Mouse (Mus musculus) midbrain, embryonic 13.5 days (tissue): ENCODE measurements around the gene Hirip3. TPM values are rescaled to one million over a fixed set of nuclear protein-coding genes. Genes with fewer than 3 reads are reported as not detected.

ENCODE experiments used
- ATAC-seq: fragments of 200-750 bp; cut with Nextera tagmentation; 2 replicates; pipeline ENCODE4 v1.8.0; 2017; ENCODE audit warnings: mild to moderate bottlenecking, moderate TSS enrichment, moderate library complexity
- H3K27ac ChIP-seq: fragments of 300-500 bp; sonication (generic); 2 replicates; pipeline ENCODE4 v1.5.1; 2015; ENCODE audit warnings: inconsistent platforms, mild to moderate bottlenecking, moderate library complexity
- H3K27me3 ChIP-seq: fragments of 300-500 bp; sonication (generic); 2 replicates; pipeline ENCODE4 v1.6.1; 2015; ENCODE audit warnings: mild to moderate bottlenecking, inconsistent platforms
- H3K36me3 ChIP-seq: fragments of 300-500 bp; sonication (generic); 2 replicates; pipeline ENCODE4 v1.6.1; 2015; ENCODE audit warnings: mild to moderate bottlenecking, inconsistent platforms
- H3K4me1 ChIP-seq: fragments of 300-500 bp; sonication (generic); replicated peaks from 2 replicates; pipeline ENCODE4 v1.6.1; 2015; ENCODE audit warnings: inconsistent platforms
- H3K4me2 ChIP-seq: fragments of 300-500 bp; sonication (generic); replicated peaks from 2 replicates; pipeline ENCODE4 v1.6.1; 2015; ENCODE audit warnings: moderate library complexity, mild to moderate bottlenecking, inconsistent platforms
- H3K4me3 ChIP-seq: fragments of 300-500 bp; sonication (generic); replicated peaks from 2 replicates; pipeline ENCODE4 v1.5.1; 2015; ENCODE audit warnings: mild to moderate bottlenecking, inconsistent platforms
- H3K9ac ChIP-seq: fragments of 300-500 bp; sonication (generic); replicated peaks from 2 replicates; pipeline ENCODE4 v1.6.1; 2015; ENCODE audit warnings: mild to moderate bottlenecking, inconsistent platforms
- H3K9me3 ChIP-seq: fragments of 300-500 bp; sonication (generic); 2 replicates; pipeline ENCODE4 v1.6.1; 2016; ENCODE audit warnings: mild to moderate bottlenecking, inconsistent platforms
- WGBS: fragments of 180-500 bp; shearing (Covaris S2); methylation state at CpG from one replicate; pipeline ENCODE4 v1.1.7; 2015; 5-methylcytosine and 5-hydroxymethylcytosine counted together
- polyA plus RNA-seq: library from polyadenylated mRNA; unstranded; fragments of >200 nt; fragmentation: Nextera tagmentation; extraction: Ambion mirVana; gene quantifications from 2 replicates; pipeline ENCODE4 v1.2.1, GENCODE M21; 2015

Gene Hirip3
- polyA plus RNA-seq, 1 experiment from 2014 or later = 28.5 TPM

DNA sequence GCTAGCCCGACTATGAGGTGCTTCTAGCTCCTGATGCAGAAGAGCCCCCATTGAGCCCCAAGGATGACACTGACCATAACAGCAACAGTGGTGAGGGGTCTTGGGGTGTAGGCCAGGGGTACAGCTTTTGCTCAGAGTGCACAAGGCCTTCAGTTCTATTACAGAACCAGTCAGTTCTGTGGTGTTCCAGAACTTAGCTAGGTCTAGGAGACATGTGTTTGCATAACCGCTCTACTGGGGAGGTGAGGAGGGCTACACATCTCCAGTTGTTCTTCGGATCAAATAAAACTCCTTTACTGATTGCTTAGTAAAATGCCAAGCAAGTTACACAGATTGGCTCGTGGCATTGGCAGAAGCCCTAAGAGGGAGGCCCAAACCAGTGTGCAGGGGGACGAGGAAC, 30.2 kb upstream of the Hirip3 start, which contains the start of gene 4930451I11Rik:
Gene 4930451I11Rik, minus strand, starts transcription at position 101 of the 400 bp plus-strand sequence.
- WGBS = 60% methylated on average over 5 of the region's 5 CpGs
- ATAC-seq = 0 out of 2 replicates have a peak, but pooled peaks have one; percentile 28
- H3K4me1 ChIP-seq = peaks cover 34% of the 10 kb centered on the region
- H3K4me2 ChIP-seq = peak within 1 kb of the TSS; percentile 59
- H3K4me3 ChIP-seq = peak within 1 kb of the TSS; percentile 33
- no peaks in the 10 kb centered on the region for H3K27me3 ChIP-seq
- peak within 1 kb of the TSS; percentile 45; the same call in 1 of the 2 replicates for H3K27ac ChIP-seq
- H3K36me3 ChIP-seq = peaks cover 27% of the 10 kb centered on the region
- no peaks in the 10 kb centered on the region for H3K9me3 ChIP-seq
- peak within 1 kb of the TSS; percentile 25 for H3K9ac ChIP-seq

DNA sequence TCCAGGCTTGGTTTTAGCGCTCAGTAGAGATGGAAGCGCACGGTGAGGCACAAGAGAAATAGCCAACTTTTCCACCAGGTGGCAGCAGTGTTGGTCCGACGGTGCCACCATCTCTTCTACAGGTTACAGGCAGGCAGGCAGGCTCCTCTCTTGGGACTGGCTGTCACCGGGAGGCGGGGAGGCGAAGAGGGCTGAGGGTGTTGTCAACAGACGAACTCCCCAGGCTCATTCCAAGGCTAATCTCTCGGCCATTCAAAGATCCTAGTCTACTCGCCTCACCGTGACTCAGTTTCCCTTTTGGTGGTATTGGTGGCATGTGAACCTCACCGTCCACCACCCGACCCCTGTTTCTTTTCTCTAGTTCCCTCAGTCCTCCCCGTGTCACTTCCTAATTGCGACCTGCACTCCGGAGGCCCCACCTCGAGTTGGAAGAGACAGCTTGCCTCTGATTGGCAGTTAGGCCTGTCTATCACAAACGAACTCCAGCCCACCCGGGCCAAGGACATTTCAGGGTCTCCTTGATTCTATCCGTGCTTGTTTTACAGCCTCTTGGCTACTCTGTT, 29.7 kb upstream of the Hirip3 start:
- Histone ChIP-seq H3K27ac (peak overlapping the region; percentile 45; the same call in 1 of the 2 replicates), H3K9ac (peak overlapping the region; percentile 25), H3K36me3 (peaks cover 23% of the 10 kb centered on the region), H3K4me1 (peaks cover 28% of the 10 kb centered on the region), H3K4me3 (peak overlapping the region; percentile 33), H3K9me3 (no peaks in the 10 kb centered on the region), H3K27me3 (no peaks in the 10 kb centered on the region), H3K4me2 (peak overlapping the region; percentile 59)
- WGBS = under 1% methylated on average over 21 of the region's 21 CpGs
- peak; percentile 89 for ATAC-seq

- H3K27ac ChIP-seq = no peak overlapping the region
- no peaks in the 10 kb centered on the region for H3K27me3 ChIP-seq
- H3K4me2 ChIP-seq = no peak overlapping the region
- H3K4me3 ChIP-seq = no peak overlapping the region
- no peak for ATAC-seq
- H3K36me3 ChIP-seq = peaks cover 15% of the 10 kb centered on the region
- H3K4me1 ChIP-seq = peaks cover 21% of the 10 kb centered on the region
- WGBS = 95% methylated on average over 1 of the region's 1 CpGs
- no peak overlapping the region for H3K9ac ChIP-seq
- H3K9me3 ChIP-seq = no peaks in the 10 kb centered on the region
Observed at GRCm38 (mm10) chr7:126833294-126833693, 28.5 kb upstream of the Hirip3 start.

GRCm38 (mm10) chr7:126843276-126843675, 18.5 kb upstream of the Hirip3 start:
- H3K36me3 ChIP-seq = no peaks in the 10 kb centered on the region
- H3K4me1 ChIP-seq = peaks cover 14% of the 10 kb centered on the region
- 86% methylated on average over 9 of the region's 9 CpGs for WGBS
- H3K27ac ChIP-seq = no peak overlapping the region
- H3K4me2 ChIP-seq = no peak overlapping the region
- H3K9me3 ChIP-seq = no peaks in the 10 kb centered on the region
- no peak overlapping the region for H3K9ac ChIP-seq
- H3K27me3 ChIP-seq = peaks cover 2% of the 10 kb centered on the region
- no peak overlapping the region for H3K4me3 ChIP-seq
- ATAC-seq = no peak

- Histone ChIP-seq H3K9me3 (no peaks in the 10 kb centered on the region), H3K4me1 (peaks cover 27% of the 10 kb centered on the region), H3K4me3 (no peak overlapping the region), H3K4me2 (no peak overlapping the region), H3K27me3 (peaks cover 20% of the 10 kb centered on the region), H3K9ac (no peak overlapping the region), H3K36me3 (no peaks in the 10 kb centered on the region), H3K27ac (no peak overlapping the region)
- ATAC-seq = no peak
- WGBS = 53% methylated on average over 2 of the region's 2 CpGs
Observed at GRCm38 (mm10) chr7:126845516-126845915, 16.3 kb upstream of the Hirip3 start.

DNA sequence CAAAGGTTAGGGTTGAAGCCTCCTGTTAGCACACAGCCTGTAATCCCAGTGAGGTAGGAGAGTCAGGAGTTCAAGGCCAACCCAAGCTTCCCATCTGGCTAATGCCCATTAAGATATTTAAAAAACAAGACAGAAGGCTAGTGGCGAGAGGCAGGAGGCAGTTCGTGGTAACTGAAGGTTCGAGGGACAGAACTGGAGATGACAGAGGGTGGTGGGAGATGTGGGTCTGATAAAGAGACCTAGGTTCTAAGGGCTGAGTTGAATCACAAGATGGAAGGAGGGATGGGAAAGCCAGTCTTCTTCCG, 14.7 kb upstream of the Hirip3 start, which contains the start of gene Doc2a:
Gene Doc2a, plus strand, starts transcription at position 301 of the 305 bp plus-strand sequence.
- Histone ChIP-seq H3K4me3 (peak within 1 kb of the TSS; percentile 53), H3K4me1 (peaks cover 27% of the 10 kb centered on the region), H3K9ac (peak within 1 kb of the TSS; percentile 74), H3K36me3 (peaks cover 7% of the 10 kb centered on the region), H3K9me3 (no peaks in the 10 kb centered on the region), H3K27me3 (peaks cover 20% of the 10 kb centered on the region), H3K4me2 (peak within 1 kb of the TSS; percentile 99), H3K27ac (no peak within 1 kb of the TSS)
- WGBS = 23% methylated on average over 4 of the region's 4 CpGs
- ATAC-seq = no peak

- Histone ChIP-seq H3K9me3 (no peaks in the 10 kb centered on the region), H3K9ac (peak overlapping the region; percentile 74), H3K27ac (no peak overlapping the region), H3K4me3 (peak overlapping the region; percentile 53), H3K27me3 (peaks cover 20% of the 10 kb centered on the region), H3K4me2 (peak overlapping the region; percentile 99), H3K4me1 (peaks cover 27% of the 10 kb centered on the region), H3K36me3 (peaks cover 13% of the 10 kb centered on the region)
- ATAC-seq = peak; percentile 68
- WGBS = under 1% methylated on average over 70 of the region's 74 CpGs
Observed at GRCm38 (mm10) chr7:126847421-126848398, 14.1 kb upstream of the Hirip3 start.

GRCm38 (mm10) chr7:126848794-126849193, 13.0 kb upstream of the Hirip3 start:
- H3K4me3 ChIP-seq = peak overlapping the region; percentile 53
- no peaks in the 10 kb centered on the region for H3K9me3 ChIP-seq
- H3K9ac ChIP-seq = peak overlapping the region; percentile 74
- peak overlapping the region; percentile 99 for H3K4me2 ChIP-seq
- peaks cover 27% of the 10 kb centered on the region for H3K4me1 ChIP-seq
- WGBS = 23% methylated on average over 10 of the region's 10 CpGs
- peaks cover 20% of the 10 kb centered on the region for H3K27me3 ChIP-seq
- H3K27ac ChIP-seq = no peak overlapping the region
- ATAC-seq = peak; percentile 26; the same call in 1 of the 2 replicates
- H3K36me3 ChIP-seq = peaks cover 24% of the 10 kb centered on the region

DNA sequence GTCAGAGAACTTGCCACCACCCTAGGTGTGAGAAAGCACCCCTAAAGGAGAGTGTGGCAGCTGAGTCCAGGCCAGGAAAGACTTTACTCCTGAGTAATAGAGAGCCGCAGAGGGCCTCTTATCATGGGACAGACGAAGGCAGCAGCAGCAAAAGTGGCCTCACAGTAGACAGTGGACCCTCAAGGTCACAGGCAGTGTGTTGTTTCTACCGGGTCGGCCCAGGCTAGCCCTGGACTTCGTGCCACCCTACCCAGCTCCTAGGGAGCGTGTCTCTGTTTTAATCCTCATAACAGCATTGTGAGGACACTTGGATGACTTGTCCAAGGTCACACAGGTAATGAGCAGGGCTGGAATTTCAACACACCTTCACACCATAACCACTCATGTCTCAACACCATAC, 11.6 kb upstream of the Hirip3 start:
- WGBS = 89% methylated on average over 6 of the region's 6 CpGs
- Histone ChIP-seq H3K9ac (no peak overlapping the region), H3K27ac (no peak overlapping the region), H3K4me2 (no peak overlapping the region), H3K27me3 (peaks cover 20% of the 10 kb centered on the region), H3K36me3 (peaks cover 37% of the 10 kb centered on the region), H3K4me1 (peaks cover 27% of the 10 kb centered on the region), H3K4me3 (no peak overlapping the region), H3K9me3 (no peaks in the 10 kb centered on the region)
- no peak for ATAC-seq

DNA sequence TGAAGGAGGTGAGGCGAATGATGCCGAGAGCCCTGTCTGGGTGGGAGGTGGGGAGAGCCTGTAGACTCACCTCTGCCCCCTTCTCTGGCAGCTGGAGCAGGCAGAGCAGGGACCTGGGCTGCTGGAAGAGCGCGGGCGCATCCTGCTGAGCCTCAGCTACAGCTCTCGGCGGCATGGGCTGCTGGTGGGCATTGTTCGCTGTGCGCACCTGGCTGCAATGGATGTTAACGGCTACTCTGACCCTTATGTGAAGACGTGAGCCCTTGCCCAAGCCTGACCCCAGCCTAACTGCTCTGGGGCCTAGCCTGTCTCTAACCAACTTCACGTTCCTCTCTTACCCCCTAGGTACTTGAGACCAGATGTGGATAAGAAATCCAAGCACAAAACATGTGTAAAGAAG, 10.6 kb upstream of the Hirip3 start:
- Histone ChIP-seq H3K4me2 (no peak overlapping the region), H3K4me1 (peaks cover 27% of the 10 kb centered on the region), H3K9ac (no peak overlapping the region), H3K4me3 (no peak overlapping the region), H3K27ac (no peak overlapping the region), H3K36me3 (peaks cover 47% of the 10 kb centered on the region), H3K27me3 (peaks cover 20% of the 10 kb centered on the region), H3K9me3 (no peaks in the 10 kb centered on the region)
- ATAC-seq = no peak
- 36% methylated on average over 12 of the region's 12 CpGs for WGBS

- no peak for ATAC-seq
- Histone ChIP-seq H3K27me3 (peaks cover 16% of the 10 kb centered on the region), H3K36me3 (peaks cover 67% of the 10 kb centered on the region), H3K4me1 (peaks cover 11% of the 10 kb centered on the region), H3K27ac (no peak overlapping the region), H3K4me2 (no peak overlapping the region), H3K9me3 (no peaks in the 10 kb centered on the region), H3K4me3 (no peak overlapping the region), H3K9ac (no peak overlapping the region)
- WGBS = 93% methylated on average over 5 of the region's 5 CpGs
Observed at GRCm38 (mm10) chr7:126853454-126853853, 8.3 kb upstream of the Hirip3 start.

DNA sequence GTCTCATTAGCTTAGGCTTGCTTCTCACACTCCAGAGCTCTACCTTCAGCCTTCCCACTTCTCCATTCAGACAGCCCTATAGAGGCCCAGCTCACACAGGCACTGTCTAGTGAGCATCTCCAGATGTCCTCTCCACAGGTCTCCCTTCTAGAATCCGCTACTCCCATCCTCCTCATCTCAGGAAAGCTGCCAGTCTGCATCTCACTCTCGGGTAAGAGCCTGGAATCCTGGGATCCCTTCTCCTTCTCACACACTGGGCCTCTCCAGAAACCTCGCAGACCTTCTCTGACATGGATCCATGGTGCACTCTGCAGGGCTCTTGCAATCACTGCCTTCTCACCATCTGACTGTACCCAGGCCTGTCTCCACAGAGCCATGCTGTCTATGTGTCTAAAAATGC, 6.1 kb upstream of the Hirip3 start:
- H3K4me2 ChIP-seq = no peak overlapping the region
- peaks cover 1% of the 10 kb centered on the region for H3K4me1 ChIP-seq
- no peaks in the 10 kb centered on the region for H3K9me3 ChIP-seq
- no peaks in the 10 kb centered on the region; the same call in 1 of the 2 replicates for H3K27me3 ChIP-seq
- H3K9ac ChIP-seq = no peak overlapping the region
- 85% methylated on average over 3 of the region's 3 CpGs for WGBS
- no peak for ATAC-seq
- H3K36me3 ChIP-seq = peaks cover 81% of the 10 kb centered on the region
- no peak overlapping the region for H3K4me3 ChIP-seq
- no peak overlapping the region for H3K27ac ChIP-seq
